Mouse (Mus musculus): ENCODE results near the gene Hoxb9. TPM values are rescaled to one million over a fixed set of nuclear protein-coding genes. Genes with fewer than 3 reads are reported as not detected.

Hoxb9 gene
- polyA plus RNA-seq, 1 experiment: 0.27 TPM

- Histone ChIP-seq H3K27ac (ENCODE audit: insufficient read depth, low read length) (no peak overlapping the region), H3K4me3 (ENCODE audit: extremely low read depth, insufficient read depth, insufficient read length) (no peak overlapping the region), H3K27me3 (ENCODE audit: control insufficient read depth, insufficient read depth, low read length) (peaks cover 21% of the 10 kb centered on the region), H3K36me3 (ENCODE audit: control insufficient read depth, insufficient read depth, low read length) (no peaks in the 10 kb centered on the region), H3K4me1 (ENCODE audit: control insufficient read depth, insufficient read depth, insufficient read length) (no peaks in the 10 kb centered on the region)
- 34% methylated on average over 12 of the region's 12 CpGs for WGBS
- no peak for TF ChIP-seq CTCF (IDR thresholded peaks at IDR 0.05; ENCODE audit: extremely low read depth, insufficient read depth, insufficient read length, insufficient replicate concordance)
- TF ChIP-seq POLR2A (IDR thresholded peaks at IDR 0.05; ENCODE audit: low read depth, low read length): no peak
- no peak for DNase-seq (ENCODE audit: low read depth in 1 of 2, low spot score in 2 of 2)
Observed at GRCm38 (mm10) chr11:96252541-96253120, 18.6 kb upstream of the Hoxb9 start.

DNA sequence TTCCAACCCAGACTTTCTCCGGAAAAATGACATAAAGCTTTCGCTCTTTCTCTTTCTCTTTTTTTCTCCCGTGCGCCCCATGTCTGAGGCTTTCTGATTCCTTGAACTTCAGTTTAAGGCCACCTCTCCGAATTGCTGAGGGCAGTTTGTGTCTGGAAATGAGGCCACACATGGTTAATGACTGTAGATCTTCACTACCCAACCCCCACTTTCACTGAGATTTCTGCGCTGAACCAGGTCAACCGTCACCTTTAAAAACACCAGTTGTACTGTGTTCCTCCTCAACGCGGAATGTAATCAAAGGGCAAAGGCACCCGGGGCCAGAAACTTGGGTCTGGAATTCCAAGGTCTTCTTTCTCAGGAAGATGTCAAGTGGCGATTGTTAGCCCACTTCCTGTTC, 17.0 kb upstream of the Hoxb9 start:
- no peak for DNase-seq (ENCODE audit: low read depth in 1 of 2, low spot score in 2 of 2)
- H3K27me3 ChIP-seq (ENCODE audit: control insufficient read depth, insufficient read depth, low read length): peaks cover 21% of the 10 kb centered on the region
- WGBS: 5% methylated on average over 11 of the region's 11 CpGs
- H3K36me3 ChIP-seq (ENCODE audit: control insufficient read depth, insufficient read depth, low read length): no peaks in the 10 kb centered on the region
- no peaks in the 10 kb centered on the region for H3K4me1 ChIP-seq (ENCODE audit: control insufficient read depth, insufficient read depth, insufficient read length)
- H3K27ac ChIP-seq (ENCODE audit: insufficient read depth, low read length): no peak overlapping the region
- TF ChIP-seq POLR2A (IDR thresholded peaks at IDR 0.05; ENCODE audit: low read depth, low read length) (no peak), CTCF (IDR thresholded peaks at IDR 0.05; ENCODE audit: extremely low read depth, insufficient read depth, insufficient read length, insufficient replicate concordance) (no peak)
- H3K4me3 ChIP-seq (ENCODE audit: extremely low read depth, insufficient read depth, insufficient read length): no peak overlapping the region

GRCm38 (mm10) chr11:96255111-96255995, 15.9 kb upstream of the Hoxb9 start:
- H3K36me3 ChIP-seq (ENCODE audit: control insufficient read depth, insufficient read depth, low read length): no peaks in the 10 kb centered on the region
- no peaks in the 10 kb centered on the region for H3K4me1 ChIP-seq (ENCODE audit: control insufficient read depth, insufficient read depth, insufficient read length)
- TF ChIP-seq POLR2A (IDR thresholded peaks at IDR 0.05; ENCODE audit: low read depth, low read length): no peak
- TF ChIP-seq CTCF (IDR thresholded peaks at IDR 0.05; ENCODE audit: extremely low read depth, insufficient read depth, insufficient read length, insufficient replicate concordance): no peak
- H3K27ac ChIP-seq (ENCODE audit: insufficient read depth, low read length): no peak overlapping the region
- WGBS: 7% methylated on average over 39 of the region's 39 CpGs
- H3K4me3 ChIP-seq (ENCODE audit: extremely low read depth, insufficient read depth, insufficient read length): no peak overlapping the region
- peaks cover 21% of the 10 kb centered on the region for H3K27me3 ChIP-seq (ENCODE audit: control insufficient read depth, insufficient read depth, low read length)
- no peak for DNase-seq (ENCODE audit: low read depth in 1 of 2, low spot score in 2 of 2)

GRCm38 (mm10) chr11:96255996-96256445, 15.2 kb upstream of the Hoxb9 start:
- TF ChIP-seq POLR2A (IDR thresholded peaks at IDR 0.05; ENCODE audit: low read depth, low read length) (no peak), CTCF (IDR thresholded peaks at IDR 0.05; ENCODE audit: extremely low read depth, insufficient read depth, insufficient read length, insufficient replicate concordance) (no peak)
- H3K27me3 ChIP-seq (ENCODE audit: control insufficient read depth, insufficient read depth, low read length): peaks cover 20% of the 10 kb centered on the region
- 22% methylated on average over 14 of the region's 14 CpGs for WGBS

GRCm38 (mm10) chr11:96257141-96257540, 14.1 kb upstream of the Hoxb9 start:
- no peak for DNase-seq (ENCODE audit: low read depth in 1 of 2, low spot score in 2 of 2)
- Histone ChIP-seq H3K27ac (ENCODE audit: insufficient read depth, low read length) (no peak overlapping the region), H3K27me3 (ENCODE audit: control insufficient read depth, insufficient read depth, low read length) (peaks cover 19% of the 10 kb centered on the region), H3K4me3 (ENCODE audit: extremely low read depth, insufficient read depth, insufficient read length) (no peak overlapping the region), H3K4me1 (ENCODE audit: control insufficient read depth, insufficient read depth, insufficient read length) (no peaks in the 10 kb centered on the region), H3K36me3 (ENCODE audit: control insufficient read depth, insufficient read depth, low read length) (no peaks in the 10 kb centered on the region)
- WGBS: 48% methylated on average over 2 of the region's 2 CpGs
- TF ChIP-seq CTCF (IDR thresholded peaks at IDR 0.05; ENCODE audit: extremely low read depth, insufficient read depth, insufficient read length, insufficient replicate concordance) (no peak), POLR2A (IDR thresholded peaks at IDR 0.05; ENCODE audit: low read depth, low read length) (no peak)

More at GRCm38 (mm10) chr11:96255996-96256445, 15.2 kb upstream of the Hoxb9 start:
- DNase-seq (ENCODE audit: low read depth in 1 of 2, low spot score in 2 of 2): no peak
- Histone ChIP-seq H3K4me1 (ENCODE audit: control insufficient read depth, insufficient read depth, insufficient read length) (no peaks in the 10 kb centered on the region), H3K36me3 (ENCODE audit: control insufficient read depth, insufficient read depth, low read length) (no peaks in the 10 kb centered on the region), H3K27ac (ENCODE audit: insufficient read depth, low read length) (no peak overlapping the region), H3K4me3 (ENCODE audit: extremely low read depth, insufficient read depth, insufficient read length) (no peak overlapping the region)

- no peaks in the 10 kb centered on the region for H3K4me1 ChIP-seq (ENCODE audit: control insufficient read depth, insufficient read depth, insufficient read length)
- no peak overlapping the region for H3K27ac ChIP-seq (ENCODE audit: insufficient read depth, low read length)
- no peak overlapping the region for H3K4me3 ChIP-seq (ENCODE audit: extremely low read depth, insufficient read depth, insufficient read length)
- H3K36me3 ChIP-seq (ENCODE audit: control insufficient read depth, insufficient read depth, low read length): no peaks in the 10 kb centered on the region
- 60% methylated on average over 2 of the region's 2 CpGs for WGBS
- TF ChIP-seq CTCF (IDR thresholded peaks at IDR 0.05; ENCODE audit: extremely low read depth, insufficient read depth, insufficient read length, insufficient replicate concordance): no peak
- DNase-seq (ENCODE audit: low read depth in 1 of 2, low spot score in 2 of 2): no peak
- peaks cover 18% of the 10 kb centered on the region; the same call in 1 of the 2 replicates for H3K27me3 ChIP-seq (ENCODE audit: control insufficient read depth, insufficient read depth, low read length)
Observed at GRCm38 (mm10) chr11:96259038-96259437, 12.2 kb upstream of the Hoxb9 start.

All from spleen, adult 2 months (tissue).